Mouse (Mus musculus) embryonic facial prominence, embryonic 11.5 days (tissue): ENCODE measurements around the gene Defb45. TPM values are rescaled to one million over a fixed set of nuclear protein-coding genes. Genes with fewer than 3 reads are reported as not detected.

Experiments used
- ATAC-seq: fragments of 200-750 bp; cut with Nextera tagmentation; replicated peaks from 2 replicates; pipeline ENCODE4 v1.8.0; 2017; ENCODE audit warnings: low read depth; ENCODE audit not compliant: insufficient number of reproducible peaks, low FRiP score, low TSS enrichment
- DNase-seq: peaks from one replicate; pipeline ENCODE4 v3.0.0-alpha.2; 2015; ENCODE audit warnings: low spot score
- H3K27ac ChIP-seq: fragments of 300-500 bp; sonication (generic); replicated peaks from 2 replicates; pipeline ENCODE4 v1.5.1; 2014; ENCODE audit warnings: mild to moderate bottlenecking, low read depth, low read length, control low read depth
- H3K27me3 ChIP-seq: fragments of 300-500 bp; sonication (generic); 2 replicates; pipeline ENCODE4 v1.6.1; 2014; ENCODE audit warnings: mild to moderate bottlenecking, low read length, moderate library complexity, mixed read lengths; ENCODE audit not compliant: control insufficient read depth, insufficient read depth
- H3K36me3 ChIP-seq: fragments of 300-500 bp; sonication (generic); replicated peaks from 2 replicates; pipeline ENCODE4 v1.6.1; 2014; ENCODE audit warnings: low read depth, mild to moderate bottlenecking, low read length, moderate library complexity, mixed read lengths; ENCODE audit not compliant: control insufficient read depth, insufficient read depth
- H3K4me1 ChIP-seq: fragments of 300-500 bp; sonication (generic); 2 replicates; pipeline ENCODE4 v1.6.1; 2014; ENCODE audit warnings: low read length, mixed read lengths; ENCODE audit not compliant: control insufficient read depth, insufficient read depth
- H3K4me2 ChIP-seq: fragments of 300-500 bp; sonication (generic); 2 replicates; pipeline ENCODE4 v1.6.1; 2014; ENCODE audit warnings: low read depth, mild to moderate bottlenecking, control low read depth, low read length, moderate library complexity
- H3K4me3 ChIP-seq: fragments of 300-500 bp; sonication (generic); 2 replicates; pipeline ENCODE4 v1.5.1; 2014; ENCODE audit warnings: low read depth, low read length, control low read depth
- H3K9ac ChIP-seq: fragments of 300-500 bp; sonication (generic); replicated peaks from 2 replicates; pipeline ENCODE4 v1.6.1; 2014; ENCODE audit warnings: mild to moderate bottlenecking, control low read depth, low read length
- H3K9me3 ChIP-seq: fragments of 300-500 bp; sonication (generic); replicated peaks from 2 replicates; pipeline ENCODE4 v1.6.1; 2016; ENCODE audit warnings: mild to moderate bottlenecking, low read length, inconsistent platforms, mixed read lengths; ENCODE audit not compliant: control insufficient read depth
- WGBS: fragments of 180-500 bp; shearing (Covaris S2); extraction: QIAGEN DNeasy Blood & Tissue Kit; methylation state at CpG from one replicate; pipeline ENCODE4 v1.1.7; 2014; 5-methylcytosine and 5-hydroxymethylcytosine counted together
- polyA plus RNA-seq: library from polyadenylated mRNA; unstranded; fragments of >200 nt; fragmentation: Nextera tagmentation; extraction: Ambion mirVana; gene quantifications from 2 replicates; pipeline ENCODE4 v1.2.1, GENCODE M21; 2014

Defb45 gene
- not detected in 2 replicates for polyA plus RNA-seq

DNA sequence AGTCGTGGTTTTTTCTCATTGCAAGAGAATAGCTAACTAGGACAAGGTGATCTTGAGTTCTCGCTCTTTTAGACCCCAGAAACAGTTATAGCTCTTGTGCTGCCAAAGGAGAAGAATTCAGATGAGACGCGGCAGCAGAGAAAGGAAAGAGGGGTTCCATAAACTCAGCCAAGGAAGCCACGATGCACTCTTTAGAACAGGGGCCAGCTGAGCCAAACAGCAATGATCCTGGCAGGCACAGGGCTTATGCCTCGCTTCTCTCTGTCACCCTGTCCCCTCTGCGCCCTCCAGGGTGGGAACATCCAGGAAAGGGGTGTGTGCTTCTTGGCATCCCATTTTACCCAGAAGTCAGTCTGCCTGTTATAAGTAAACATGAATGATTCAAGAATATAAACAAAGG is at the start of gene Defb45:
TSS of gene Defb45 (minus strand) at position 101 of the 400 bp plus-strand sequence.
- WGBS: 60% methylated on average over 7 of the region's 7 CpGs
- Histone ChIP-seq H3K27me3 (no peaks in the 10 kb centered on the region), H3K27ac (no peak within 1 kb of the TSS), H3K4me2 (no peak within 1 kb of the TSS), H3K4me1 (no peaks in the 10 kb centered on the region), H3K9ac (no peak within 1 kb of the TSS), H3K9me3 (no peaks in the 10 kb centered on the region), H3K4me3 (no peak within 1 kb of the TSS), H3K36me3 (no peaks in the 10 kb centered on the region)
- no peak for DNase-seq
- ATAC-seq: no peak

DNA sequence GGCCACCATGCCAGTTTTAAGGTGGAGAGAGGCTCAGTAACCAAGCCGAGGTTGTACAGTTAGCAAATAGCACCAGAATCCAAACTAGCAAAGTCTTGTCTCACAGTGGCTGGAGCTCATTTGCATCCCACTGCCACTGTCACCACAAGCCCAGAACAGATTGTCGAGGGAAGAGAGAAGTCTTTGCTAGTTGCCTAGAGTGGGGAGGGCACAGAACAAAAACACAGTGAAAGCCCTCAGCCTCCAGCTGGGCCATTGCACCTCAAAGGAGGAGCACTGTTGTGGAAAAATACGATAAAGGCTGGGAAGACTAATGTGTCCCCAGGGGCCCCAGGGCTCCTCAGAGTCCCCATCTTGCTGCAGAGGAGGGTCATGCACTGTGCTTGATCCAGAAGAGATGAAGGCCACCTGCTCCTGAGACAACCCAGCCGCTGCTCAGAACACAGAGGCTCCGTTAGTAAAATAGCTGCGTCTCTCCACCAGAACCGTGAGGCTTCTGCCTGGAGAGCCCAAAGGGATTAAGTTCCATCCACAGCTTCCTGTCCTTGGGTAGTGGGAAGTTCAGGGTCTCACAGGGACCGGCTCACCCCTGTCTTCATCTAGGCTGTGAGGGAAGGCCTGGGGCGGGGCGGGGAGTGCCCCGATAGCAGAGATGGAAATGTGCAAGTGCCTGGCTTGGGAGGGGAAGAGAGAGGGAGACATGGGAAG is 40.4 kb upstream of the Defb45 start:
- no peak overlapping the region for H3K9ac ChIP-seq
- no peak overlapping the region for H3K27ac ChIP-seq
- H3K9me3 ChIP-seq: no peaks in the 10 kb centered on the region
- WGBS: 15% methylated on average over 11 of the region's 11 CpGs
- peaks cover 2% of the 10 kb centered on the region; the same call in 1 of the 2 replicates for H3K4me1 ChIP-seq
- no peak for DNase-seq
- ATAC-seq: peak; percentile 30; the same call in 1 of the 2 replicates
- H3K36me3 ChIP-seq: no peaks in the 10 kb centered on the region
- no peak overlapping the region for H3K4me2 ChIP-seq
- H3K27me3 ChIP-seq: no peaks in the 10 kb centered on the region
- no peak overlapping the region for H3K4me3 ChIP-seq

- no peaks in the 10 kb centered on the region for H3K36me3 ChIP-seq
- DNase-seq (no peak), ATAC-seq (no peak)
- WGBS: 54% methylated on average over 6 of the region's 6 CpGs
- no peak overlapping the region for H3K9ac ChIP-seq
- H3K27ac ChIP-seq: no peak overlapping the region
- H3K9me3 ChIP-seq: no peaks in the 10 kb centered on the region
- peaks cover 2% of the 10 kb centered on the region; the same call in 1 of the 2 replicates for H3K4me1 ChIP-seq
- H3K4me3 ChIP-seq: no peak overlapping the region
- no peak overlapping the region for H3K4me2 ChIP-seq
- no peaks in the 10 kb centered on the region for H3K27me3 ChIP-seq
Observed at GRCm38 (mm10) chr2:152638865-152639264, 39.7 kb upstream of the Defb45 start.

DNA sequence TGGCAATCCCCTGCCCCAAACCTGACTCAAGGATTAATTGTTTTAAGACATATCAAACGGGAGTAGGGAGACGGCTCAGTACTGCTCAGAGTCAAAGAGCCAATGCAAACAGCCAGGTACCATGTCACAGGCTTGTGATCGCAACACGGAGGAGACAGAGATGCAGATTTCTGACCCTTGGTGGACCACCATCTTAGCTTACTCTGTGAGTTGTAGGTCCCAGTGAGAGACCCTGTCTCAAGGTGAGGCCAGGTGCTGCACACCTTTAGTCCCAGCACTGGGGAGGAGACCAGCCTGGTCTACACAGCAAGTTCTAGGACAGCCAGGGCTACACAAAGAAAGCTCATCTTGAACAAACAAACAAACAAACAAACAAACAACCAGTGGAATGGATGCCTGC is 38.2 kb upstream of the Defb45 start:
- no peaks in the 10 kb centered on the region for H3K36me3 ChIP-seq
- no peak overlapping the region for H3K27ac ChIP-seq
- ATAC-seq (no peak), DNase-seq (no peak)
- no peak overlapping the region for H3K4me3 ChIP-seq
- no peak overlapping the region for H3K4me2 ChIP-seq
- peaks cover 2% of the 10 kb centered on the region; the same call in 1 of the 2 replicates for H3K4me1 ChIP-seq
- H3K9ac ChIP-seq: no peak overlapping the region
- no peaks in the 10 kb centered on the region for H3K9me3 ChIP-seq
- no peaks in the 10 kb centered on the region for H3K27me3 ChIP-seq
- WGBS: 88% methylated on average over 4 of the region's 4 CpGs

GRCm38 (mm10) chr2:152637006-152637322 is 37.8 kb upstream of the Defb45 start:
- H3K9ac ChIP-seq: no peak overlapping the region
- no peak overlapping the region for H3K27ac ChIP-seq
- H3K4me3 ChIP-seq: no peak overlapping the region
- no peaks in the 10 kb centered on the region for H3K9me3 ChIP-seq
- DNase-seq: no peak
- ATAC-seq: no peak
- no peaks in the 10 kb centered on the region for H3K27me3 ChIP-seq
- peaks cover 2% of the 10 kb centered on the region; the same call in 1 of the 2 replicates for H3K4me1 ChIP-seq
- no peak overlapping the region for H3K4me2 ChIP-seq
- WGBS: 89% methylated on average over 6 of the region's 6 CpGs
- no peaks in the 10 kb centered on the region for H3K36me3 ChIP-seq

GRCm38 (mm10) chr2:152636246-152637005 is 37.2 kb upstream of the Defb45 start:
- 78% methylated on average over 23 of the region's 23 CpGs for WGBS
- H3K9me3 ChIP-seq: no peaks in the 10 kb centered on the region
- peaks cover 2% of the 10 kb centered on the region; the same call in 1 of the 2 replicates for H3K4me1 ChIP-seq
- H3K9ac ChIP-seq: no peak overlapping the region
- ATAC-seq (no peak), DNase-seq (no peak)
- H3K4me3 ChIP-seq: no peak overlapping the region
- H3K36me3 ChIP-seq: no peaks in the 10 kb centered on the region
- H3K4me2 ChIP-seq: no peak overlapping the region
- H3K27me3 ChIP-seq: no peaks in the 10 kb centered on the region
- no peak overlapping the region for H3K27ac ChIP-seq

DNA sequence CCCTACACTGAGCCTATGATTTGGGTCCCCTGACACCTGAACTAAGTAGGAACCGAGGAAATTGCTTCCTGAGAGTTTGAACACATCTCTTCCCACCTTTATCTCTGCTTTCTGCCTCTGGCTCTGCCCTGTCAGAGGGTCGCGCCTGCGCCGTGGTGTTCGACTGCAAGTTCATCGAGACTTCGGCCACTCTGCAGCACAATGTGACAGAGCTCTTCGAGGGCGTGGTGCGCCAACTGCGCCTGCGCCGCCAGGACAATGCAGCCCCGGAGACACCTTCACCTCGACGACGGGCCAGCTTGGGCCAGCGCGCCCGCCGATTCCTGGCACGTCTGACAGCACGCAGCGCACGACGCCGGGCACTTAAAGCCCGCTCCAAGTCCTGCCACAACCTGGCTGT is 35.1 kb upstream of the Defb45 start:
- no peaks in the 10 kb centered on the region for H3K36me3 ChIP-seq
- ATAC-seq (no peak), DNase-seq (no peak)
- H3K9ac ChIP-seq: no peak overlapping the region
- 77% methylated on average over 29 of the region's 29 CpGs for WGBS
- no peaks in the 10 kb centered on the region for H3K9me3 ChIP-seq
- no peak overlapping the region for H3K27ac ChIP-seq
- no peak overlapping the region for H3K4me3 ChIP-seq
- no peak overlapping the region for H3K4me2 ChIP-seq
- H3K4me1 ChIP-seq: no peaks in the 10 kb centered on the region
- H3K27me3 ChIP-seq: no peaks in the 10 kb centered on the region

- Histone ChIP-seq H3K9me3 (no peaks in the 10 kb centered on the region), H3K27ac (no peak overlapping the region), H3K4me1 (no peaks in the 10 kb centered on the region), H3K36me3 (no peaks in the 10 kb centered on the region), H3K27me3 (peaks cover 7% of the 10 kb centered on the region; the same call in 1 of the 2 replicates), H3K4me2 (peak overlapping the region; percentile 4; the same call in 1 of the 2 replicates), H3K9ac (no peak overlapping the region), H3K4me3 (no peak overlapping the region)
- ATAC-seq (no peak), DNase-seq (peak; percentile 44)
- 48% methylated on average over 17 of the region's 17 CpGs for WGBS
Observed at GRCm38 (mm10) chr2:152633334-152633733, 34.1 kb upstream of the Defb45 start.
